In genomic region chr11:106998651-106999150, GRCm38 (mm10) we compare ENCODE assay signal across 8 mouse cellular contexts. TPM values are rescaled to one million over a fixed set of nuclear protein-coding genes. Genes with fewer than 3 reads are reported as not detected.
DNase-seq lines count a peak whose midpoint lies in the region; ATAC-seq and TF ChIP-seq lines count a peak whose summit lies in the region.

No protein-coding gene starts in this region.

- TF ChIP-seq EP300 in heart, adult 2 months (IDR thresholded peaks at IDR 0.05; ENCODE audit: insufficient read depth, low read depth, low read length) = no peak

- H3K27ac ChIP-seq in heart, adult 2 months = peak overlapping the region; percentile 82
- peak overlapping the region; percentile 81 for H3K27ac ChIP-seq in forebrain, embryonic 14.5 days (ENCODE audit: low read depth, low read length)
- peak overlapping the region; percentile 98 for H3K27ac ChIP-seq in limb, embryonic 10.5 days
- peak overlapping the region; percentile 76 for H3K27ac ChIP-seq in neural tube, embryonic 14.5 days (ENCODE audit: low read depth, low read length)

- peak overlapping the region; percentile 91 for H3K4me3 ChIP-seq in heart, adult 2 months
- peak overlapping the region; percentile 96 for H3K4me3 ChIP-seq in forebrain, embryonic 14.5 days (ENCODE audit: low read depth, low read length)
- peak overlapping the region; percentile 98 for H3K4me3 ChIP-seq in limb, embryonic 10.5 days
- H3K4me3 ChIP-seq in neural tube, embryonic 14.5 days (ENCODE audit: low read depth, low read length) = peak overlapping the region; percentile 92

- peak; percentile 30 for ATAC-seq in forebrain, embryonic 14.5 days
- ATAC-seq in neural tube, embryonic 14.5 days (ENCODE audit: low read depth) = peak; percentile 36; the same call in 1 of the 2 replicates

- intact Hi-C loops in heart, adult 2 months (cut with DNase I) = loop anchor here (2.0 kb wide), 1 partner anchor 14 kb away; no protein-coding TSS in a partner anchor
- intact Hi-C loops in heart, postnatal 25 days (cut with DNase I) = no loop called here

- H3K9me3 ChIP-seq in forebrain, embryonic 14.5 days (replicated peaks; ENCODE audit: control insufficient read depth, low read length) = no peaks in the 10 kb centered on the region
- no peaks in the 10 kb centered on the region for H3K9me3 ChIP-seq in limb, embryonic 10.5 days (replicated peaks)
- no peaks in the 10 kb centered on the region for H3K9me3 ChIP-seq in neural tube, embryonic 14.5 days (ENCODE audit: control insufficient read depth, low read length)

- H3K36me3 ChIP-seq in heart, adult 2 months (ENCODE audit: control insufficient read depth, insufficient read depth, low read length) = peaks cover 26% of the 10 kb centered on the region
- peaks cover 35% of the 10 kb centered on the region for H3K36me3 ChIP-seq in forebrain, embryonic 14.5 days (ENCODE audit: control insufficient read depth, insufficient read depth, low read length)
- H3K36me3 ChIP-seq in limb, embryonic 10.5 days = peaks cover 41% of the 10 kb centered on the region
- H3K36me3 ChIP-seq in neural tube, embryonic 14.5 days (ENCODE audit: control insufficient read depth, insufficient read depth, low read length) = peaks cover 15% of the 10 kb centered on the region

- no peak for DNase-seq in heart, adult 2 months
- no peak for DNase-seq in heart, postnatal 25 days (ENCODE audit: low spot score)
- DNase-seq in urinary bladder, postnatal 14 days (ENCODE audit: low spot score) = peak; percentile 16
- DNase-seq in urinary bladder, postnatal 25 days (ENCODE audit: low spot score) = no peak
- DNase-seq in forebrain, embryonic 14.5 days (ENCODE audit: low spot score) = peak; percentile 53
- DNase-seq in limb, embryonic 10.5 days (ENCODE audit: low spot score) = no peak
- DNase-seq in ovary, postnatal 36 days (ENCODE audit: low spot score) = no peak

- H3K79me2 ChIP-seq in heart, adult 2 months (replicated peaks; ENCODE audit: control insufficient read depth, insufficient read depth, low read length) = no peaks in the 10 kb centered on the region; the same call in 1 of the 2 replicates

- H3K9ac ChIP-seq in heart, adult 2 months (ENCODE audit: low read depth, low read length) = peak overlapping the region; percentile 88
- peak overlapping the region; percentile 88 for H3K9ac ChIP-seq in forebrain, embryonic 14.5 days (ENCODE audit: low read length)
- peak overlapping the region; percentile 68 for H3K9ac ChIP-seq in neural tube, embryonic 14.5 days (replicated peaks; ENCODE audit: low read depth, low read length)

- H3K4me2 ChIP-seq in forebrain, embryonic 14.5 days (ENCODE audit: low read length) = peak overlapping the region; percentile 67
- H3K4me2 ChIP-seq in neural tube, embryonic 14.5 days (ENCODE audit: low read depth, low read length) = peak overlapping the region; percentile 74

- TF ChIP-seq POLR2A in heart, adult 2 months (IDR thresholded peaks at IDR 0.05; ENCODE audit: insufficient read depth, low read depth, low read length) = no peak

- under 1% methylated on average over 26 of the region's 26 CpGs for WGBS in heart, adult 2 months
- WGBS in forebrain, embryonic 14.5 days = under 1% methylated on average over 26 of the region's 26 CpGs
- under 1% methylated on average over 26 of the region's 26 CpGs for WGBS in limb, embryonic 10.5 days
- under 1% methylated on average over 26 of the region's 26 CpGs for WGBS in neural tube, embryonic 14.5 days

- no peaks in the 10 kb centered on the region for H3K27me3 ChIP-seq in heart, adult 2 months (ENCODE audit: control insufficient read depth, insufficient read depth, low read length)
- no peaks in the 10 kb centered on the region for H3K27me3 ChIP-seq in forebrain, embryonic 14.5 days (replicated peaks; ENCODE audit: control insufficient read depth, insufficient read depth, low read length)
- no peaks in the 10 kb centered on the region for H3K27me3 ChIP-seq in limb, embryonic 10.5 days (ENCODE audit: low read depth, poor library complexity, severe bottlenecking)
- no peaks in the 10 kb centered on the region for H3K27me3 ChIP-seq in neural tube, embryonic 14.5 days (ENCODE audit: control insufficient read depth, insufficient read depth, low read length)

- peaks cover 4% of the 10 kb centered on the region for H3K4me1 ChIP-seq in heart, adult 2 months (ENCODE audit: control insufficient read depth, insufficient read depth, low read length)
- H3K4me1 ChIP-seq in forebrain, embryonic 14.5 days (ENCODE audit: control insufficient read depth, insufficient read depth, low read length) = peaks cover 6% of the 10 kb centered on the region; the same call in 1 of the 2 replicates
- H3K4me1 ChIP-seq in limb, embryonic 10.5 days = peaks cover 16% of the 10 kb centered on the region
- 0 out of 2 replicates have a peak, but pooled peaks cover 6% of the 10 kb centered on the region for H3K4me1 ChIP-seq in neural tube, embryonic 14.5 days (ENCODE audit: control insufficient read depth, insufficient read depth, low read length)

- no peak for TF ChIP-seq CTCF in heart, adult 2 months (IDR thresholded peaks at IDR 0.05)

RNA-seq across cellular contexts. Expression of gene Kpna2, which starts 0.6 kb away (rescaled TPM):
- total RNA-seq in heart, adult 2 months (2021) = 10 to 100 TPM; 61.1 to 62.9 TPM
- polyA plus RNA-seq in heart, adult 2 months (2012; rRNA removed) = 19.5 and 35.7 TPM in 2 replicates
- 10 to 100 TPM; 69.0 to 75.5 TPM for total RNA-seq in heart, postnatal 25 days (2021)
- 335 and 390 TPM in 2 replicates for polyA plus RNA-seq in forebrain, embryonic 14.5 days (2014; fragmentation: Nextera tagmentation; extraction: Ambion mirVana)
- polyA plus RNA-seq in limb, embryonic 10.5 days (2016; fragmentation: Nextera tagmentation; extraction: Ambion mirVana) = 635 and 653 TPM in 2 replicates
- 110 and 128 TPM in 2 replicates for polyA plus RNA-seq in neural tube, embryonic 14.5 days (2014; fragmentation: Nextera tagmentation; extraction: Ambion mirVana)

RNA-seq across cellular contexts. Expression of gene 1810010H24Rik, which starts 26.8 kb away (rescaled TPM):
- total RNA-seq in heart, adult 2 months (2021) = 1 to 10 TPM; 1.9 to 3.0 TPM
- 1.9 and 2.7 TPM in 2 replicates for polyA plus RNA-seq in heart, adult 2 months (2012; rRNA removed)
- total RNA-seq in heart, postnatal 25 days (2021) = 1 to 10 TPM; 2.3 TPM
- polyA plus RNA-seq in forebrain, embryonic 14.5 days (2014; fragmentation: Nextera tagmentation; extraction: Ambion mirVana) = 4.1 and 4.6 TPM in 2 replicates
- polyA plus RNA-seq in limb, embryonic 10.5 days (2016; fragmentation: Nextera tagmentation; extraction: Ambion mirVana) = 0.65 and 1.4 TPM in 2 replicates
- 9.8 and 9.9 TPM in 2 replicates for polyA plus RNA-seq in neural tube, embryonic 14.5 days (2014; fragmentation: Nextera tagmentation; extraction: Ambion mirVana)

Comparison
In these comparisons a context has a peak if more than half of its experiments do, and no peak if none do; other contexts are left out.
1. DNase-seq: peak in urinary bladder, postnatal 14 days (single experiment) and forebrain, embryonic 14.5 days (single experiment); none in heart, adult 2 months (0 of 2), heart, postnatal 25 days (single experiment), urinary bladder, postnatal 25 days (single experiment), limb, embryonic 10.5 days (single experiment) and ovary, postnatal 36 days (single experiment).
2. Peak in every context shown above with its lines, with median percentiles within 50 percentile points of each other: H3K27ac ChIP-seq, H3K4me3 ChIP-seq and H3K9ac ChIP-seq.